Mouse (Mus musculus): ENCODE results near the gene Myh7b.

GRCm38 (mm10) chr2:155645746-155646145, 34.7 kb downstream of the Myh7b start:
- no peak for TF ChIP-seq CTCF (IDR thresholded peaks at IDR 0.05; ENCODE audit: borderline replicate concordance, control insufficient read depth, extremely low read depth, insufficient read depth, low read length, poor library complexity)
- no peak for TF ChIP-seq POLR2A (IDR thresholded peaks at IDR 0.05; ENCODE audit: control insufficient read depth, extremely low read depth, insufficient read depth, low read length, poor library complexity)
